Comparison of ENCODE assay signal across 9 mouse cellular contexts in the genomic region with DNA sequence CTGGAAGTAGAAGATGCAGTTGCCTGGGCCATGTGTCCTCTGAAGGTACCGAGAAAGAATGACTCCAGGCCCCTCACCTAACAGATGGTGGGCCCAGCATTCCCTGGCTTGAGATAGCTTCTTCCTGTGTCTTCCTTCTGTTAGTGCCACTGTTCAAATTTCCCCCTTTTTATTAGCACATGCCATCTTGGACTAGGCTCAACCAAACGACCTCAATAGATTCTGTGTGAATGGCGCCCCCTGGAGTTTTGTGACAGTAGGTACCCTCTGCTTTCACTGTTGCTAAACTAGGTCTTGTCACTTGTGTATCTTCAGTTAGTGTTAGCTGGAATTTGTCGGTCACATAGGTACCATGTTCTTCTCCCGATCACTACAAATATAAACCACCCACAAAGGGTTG. TPM values are rescaled to one million over a fixed set of nuclear protein-coding genes. Genes with fewer than 3 reads are reported as not detected.
DNase-seq lines count a peak whose midpoint lies in the region; ATAC-seq and TF ChIP-seq lines count a peak whose summit lies in the region.
"Had no signal": no experiment of that assay in that cellular context is flagged by ENCODE, and none has a peak within 500 bp of the region (broad histone marks: within the 10 kb centered on the region; RNA-seq: fewer than 3 reads in every experiment).

No protein-coding gene starts in this region.

- peak in 1 of 2 experiments; percentile 14 for DNase-seq in heart, adult 2 months
- no peak for DNase-seq in heart, postnatal 25 days (ENCODE audit: low spot score)
- peak; percentile 66 for DNase-seq in 3T3-L1 (ENCODE audit: low read depth, low spot score)
- peak; percentile 68 for DNase-seq in R1 (ENCODE audit: low read depth, low spot score)
- peak; percentile 90 for DNase-seq in cerebellum, postnatal 14 days
- peak; percentile 69 for DNase-seq in lung, embryonic 14.5 days
- peak; percentile 4 to 47 for DNase-seq in thymus, postnatal 10 days (ENCODE audit: low spot score in 2 of 2)

- no peaks in the 10 kb centered on the region for H3K36me3 ChIP-seq in heart, adult 2 months (ENCODE audit: control insufficient read depth, insufficient read depth, low read length)
- no peaks in the 10 kb centered on the region for H3K36me3 ChIP-seq in hindbrain, embryonic 16.5 days (ENCODE audit: control insufficient read depth, insufficient read depth, low read length)
- H3K36me3 ChIP-seq in lung, embryonic 14.5 days (ENCODE audit: insufficient read depth), result no peaks in the 10 kb centered on the region
- H3K36me3 ChIP-seq: neural tube, embryonic 13.5 days had no signal

- no peak for TF ChIP-seq EP300 in heart, adult 2 months (IDR thresholded peaks at IDR 0.05; ENCODE audit: insufficient read depth, low read depth, low read length)

- TF ChIP-seq CTCF in heart, adult 2 months (IDR thresholded peaks at IDR 0.05), result peak; percentile 70
- peak; percentile 55 for TF ChIP-seq CTCF in lung, embryonic 14.5 days (IDR thresholded peaks at IDR 0.05; ENCODE audit: low read depth)

- H3K9me3 ChIP-seq in hindbrain, embryonic 16.5 days (ENCODE audit: control insufficient read depth, low read length), result no peaks in the 10 kb centered on the region
- H3K9me3 ChIP-seq in lung, embryonic 14.5 days (ENCODE audit: low read depth, low read length), result no peaks in the 10 kb centered on the region
- H3K9me3 ChIP-seq: neural tube, embryonic 13.5 days had no signal

- H3K9ac ChIP-seq in heart, adult 2 months (ENCODE audit: low read depth, low read length), result no peak overlapping the region
- H3K9ac ChIP-seq in hindbrain, embryonic 16.5 days (ENCODE audit: low read depth, low read length), result no peak overlapping the region
- no peak overlapping the region for H3K9ac ChIP-seq in lung, embryonic 14.5 days
- H3K9ac ChIP-seq: neural tube, embryonic 13.5 days had no signal

- WGBS in heart, adult 2 months, result 47% methylated on average over 5 of the region's 5 CpGs
- WGBS in hindbrain, embryonic 16.5 days, result 47% methylated on average over 5 of the region's 5 CpGs
- WGBS in lung, embryonic 14.5 days, result 45% methylated on average over 5 of the region's 5 CpGs

- H3K27ac ChIP-seq in heart, adult 2 months, result no peak overlapping the region
- no peak overlapping the region for H3K27ac ChIP-seq in hindbrain, embryonic 16.5 days (ENCODE audit: low read depth, low read length)
- no peak overlapping the region for H3K27ac ChIP-seq in lung, embryonic 14.5 days (ENCODE audit: low read depth)
- H3K27ac ChIP-seq: neural tube, embryonic 13.5 days had no signal

- no peak overlapping the region for H3K4me2 ChIP-seq in hindbrain, embryonic 16.5 days (ENCODE audit: low read length)
- no peak overlapping the region for H3K4me2 ChIP-seq in lung, embryonic 14.5 days
- H3K4me2 ChIP-seq: neural tube, embryonic 13.5 days had no signal

- no peak overlapping the region for H3K4me3 ChIP-seq in heart, adult 2 months
- no peak overlapping the region for H3K4me3 ChIP-seq in hindbrain, embryonic 16.5 days (ENCODE audit: low read length)
- no peak overlapping the region for H3K4me3 ChIP-seq in lung, embryonic 14.5 days (ENCODE audit: low read depth, low read length)
- H3K4me3 ChIP-seq: neural tube, embryonic 13.5 days had no signal

- ATAC-seq in hindbrain, embryonic 16.5 days, result peak; percentile 61; the same call in 1 of the 2 replicates
- ATAC-seq in lung, embryonic 14.5 days (ENCODE audit: insufficient read depth), result no peak

- intact Hi-C loops in heart, adult 2 months (cut with DNase I), result loop anchor here (2.0 kb wide), 1 partner anchor 82 kb away; no protein-coding TSS in a partner anchor
- intact Hi-C loops in heart, postnatal 25 days (cut with DNase I), result no loop called here

- TF ChIP-seq POLR2A in heart, adult 2 months (IDR thresholded peaks at IDR 0.05; ENCODE audit: insufficient read depth, low read depth, low read length), result no peak

- H3K27me3 ChIP-seq in heart, adult 2 months (ENCODE audit: control insufficient read depth, insufficient read depth, low read length), result no peaks in the 10 kb centered on the region
- H3K27me3 ChIP-seq in hindbrain, embryonic 16.5 days (replicated peaks; ENCODE audit: control insufficient read depth, insufficient read depth, low read length), result no peaks in the 10 kb centered on the region
- H3K27me3 ChIP-seq in lung, embryonic 14.5 days (ENCODE audit: insufficient read depth, low read length), result no peaks in the 10 kb centered on the region
- H3K27me3 ChIP-seq: neural tube, embryonic 13.5 days had no signal

- no peaks in the 10 kb centered on the region for H3K79me2 ChIP-seq in heart, adult 2 months (replicated peaks; ENCODE audit: control insufficient read depth, insufficient read depth, low read length)

- H3K4me1 ChIP-seq in heart, adult 2 months (ENCODE audit: control insufficient read depth, insufficient read depth, low read length), result no peaks in the 10 kb centered on the region
- no peaks in the 10 kb centered on the region for H3K4me1 ChIP-seq in hindbrain, embryonic 16.5 days (ENCODE audit: control insufficient read depth, insufficient read depth, low read depth, low read length)
- H3K4me1 ChIP-seq in lung, embryonic 14.5 days (ENCODE audit: insufficient read depth), result no peaks in the 10 kb centered on the region
- H3K4me1 ChIP-seq: neural tube, embryonic 13.5 days had no signal

RNA-seq across cellular contexts. Expression of a gene that starts 29.0 kb away (rescaled TPM):
- 10 to 100 TPM; 48.7 to 54.6 TPM for total RNA-seq in heart, adult 2 months (2021)
- 16.3 and 32.5 TPM in 2 replicates for polyA plus RNA-seq in heart, adult 2 months (2012; rRNA removed)
- total RNA-seq in heart, postnatal 25 days (2021), result 10 to 100 TPM; 29.0 to 32.9 TPM
- polyA plus RNA-seq in hindbrain, embryonic 16.5 days (2015; fragmentation: Nextera tagmentation; extraction: Ambion mirVana), result 9.0 and 9.5 TPM in 2 replicates
- polyA plus RNA-seq in lung, embryonic 14.5 days (2014; fragmentation: Nextera tagmentation; extraction: Ambion mirVana), result 1.4 and 1.9 TPM in 2 replicates
